Mouse (Mus musculus): Measurements from ENCODE around the gene Fam71a. TPM values are rescaled to one million over a fixed set of nuclear protein-coding genes. Genes with fewer than 3 reads are reported as not detected.

Fam71a gene
- polyA plus RNA-seq, 1 experiment from 2014 or later, result not detected

DNA sequence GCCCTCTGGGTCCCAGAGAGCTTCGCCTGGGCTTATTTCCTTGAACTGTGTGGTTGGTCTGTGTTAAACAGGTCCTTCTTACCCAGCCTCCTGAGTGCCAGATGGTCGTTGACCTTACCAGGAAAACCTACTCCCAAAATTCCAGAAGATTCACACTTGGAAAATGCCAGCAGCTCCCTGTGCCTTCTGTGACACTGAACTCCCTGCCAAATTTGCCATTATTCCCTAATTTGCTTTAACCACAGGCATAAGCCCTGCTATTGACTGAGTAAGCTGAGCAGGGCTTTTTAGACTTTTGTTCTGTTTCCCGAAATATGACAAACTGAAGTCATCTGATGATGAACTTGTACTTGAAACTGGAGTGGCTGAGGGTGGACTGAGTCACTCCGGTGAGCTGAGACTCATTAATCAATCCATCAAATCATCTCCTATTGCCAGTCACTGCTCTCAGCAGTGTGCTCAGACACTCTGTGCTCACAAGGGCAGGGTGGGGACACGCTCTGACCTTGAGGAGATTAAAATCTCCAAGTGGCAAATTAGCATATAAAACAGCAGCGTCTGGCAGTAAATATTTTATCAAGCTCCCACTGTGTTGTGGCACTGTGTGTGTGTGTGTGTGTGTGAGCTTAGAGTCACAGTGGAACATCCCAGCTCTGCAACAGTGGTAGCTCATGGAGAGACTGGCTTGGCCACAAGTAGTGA, 25.2 kb upstream of the Fam71a start:
- no peak overlapping the region for H3K4me3 ChIP-seq (replicated peaks)
- 53% methylated on average over 6 of the region's 6 CpGs for WGBS
- H3K27me3 ChIP-seq, result peaks cover 60% of the 10 kb centered on the region

GRCm38 (mm10) chr1:191186386-191186770, 21.8 kb upstream of the Fam71a start:
- Histone ChIP-seq H3K27me3 (peaks cover 85% of the 10 kb centered on the region), H3K4me3 (replicated peaks) (no peak overlapping the region), H3K4me1 (peaks cover 56% of the 10 kb centered on the region), H3K4me2 (peak overlapping the region; percentile 19; the same call in 1 of the 2 replicates), H3K27ac (no peak overlapping the region), H3K9me3 (no peaks in the 10 kb centered on the region), H3K36me3 (replicated peaks) (no peaks in the 10 kb centered on the region), H3K9ac (no peak overlapping the region)
- ATAC-seq (ENCODE audit: low FRiP score), result no peak
- WGBS, result 6% methylated on average over 7 of the region's 7 CpGs

More for the DNA sequence above, 25.2 kb upstream of the Fam71a start:
- peaks cover 28% of the 10 kb centered on the region for H3K4me1 ChIP-seq
- no peak overlapping the region for H3K4me2 ChIP-seq
- H3K27ac ChIP-seq, result no peak overlapping the region
- no peaks in the 10 kb centered on the region for H3K36me3 ChIP-seq (replicated peaks)
- H3K9ac ChIP-seq, result no peak overlapping the region
- ATAC-seq (ENCODE audit: low FRiP score), result no peak
- no peaks in the 10 kb centered on the region for H3K9me3 ChIP-seq

DNA sequence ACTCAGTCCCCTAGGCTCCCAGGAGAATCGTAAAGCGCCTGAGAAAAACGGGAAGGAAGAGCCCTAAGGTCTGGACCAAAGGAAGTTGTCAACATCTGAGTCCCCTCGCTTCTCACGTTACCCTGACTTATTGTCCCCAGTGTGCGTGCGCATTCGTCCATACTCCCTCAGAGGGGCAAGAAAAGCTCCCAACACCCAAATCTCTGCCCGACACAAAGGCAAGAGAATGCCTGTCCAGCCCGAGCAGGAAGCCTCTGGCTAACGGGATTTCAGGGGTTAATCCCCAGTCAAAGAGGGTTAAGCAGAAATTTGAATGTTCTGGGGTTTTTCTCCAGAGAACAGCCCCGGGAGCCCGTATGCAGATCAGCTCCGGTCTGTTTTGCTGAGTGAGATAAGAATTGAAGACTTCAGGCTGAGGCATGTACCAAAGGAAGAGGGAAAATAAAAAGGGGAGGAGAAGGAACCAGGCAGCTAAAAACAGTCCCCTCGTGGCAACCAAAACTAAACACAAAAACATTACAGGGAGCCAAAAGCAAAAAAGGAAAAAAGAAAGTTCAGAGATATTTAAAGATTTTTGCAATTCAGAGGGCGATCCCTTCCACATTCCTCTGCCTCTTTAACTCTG, 21.3 kb upstream of the Fam71a start:
- ATAC-seq (ENCODE audit: low FRiP score), result no peak
- no peaks in the 10 kb centered on the region for H3K9me3 ChIP-seq
- H3K9ac ChIP-seq, result no peak overlapping the region
- no peaks in the 10 kb centered on the region for H3K36me3 ChIP-seq (replicated peaks)
- peaks cover 86% of the 10 kb centered on the region for H3K27me3 ChIP-seq
- H3K27ac ChIP-seq, result no peak overlapping the region
- H3K4me1 ChIP-seq, result peaks cover 56% of the 10 kb centered on the region
- peak overlapping the region; percentile 97 for H3K4me2 ChIP-seq
- 0% methylated on average over 16 of the region's 16 CpGs for WGBS
- peak overlapping the region; percentile 50 for H3K4me3 ChIP-seq (replicated peaks)

GRCm38 (mm10) chr1:191184841-191185251, 20.2 kb upstream of the Fam71a start:
- ATAC-seq (ENCODE audit: low FRiP score), result no peak
- Histone ChIP-seq H3K27me3 (peaks cover 91% of the 10 kb centered on the region), H3K9me3 (no peaks in the 10 kb centered on the region), H3K4me3 (replicated peaks) (peak overlapping the region; percentile 50), H3K27ac (no peak overlapping the region), H3K9ac (no peak overlapping the region), H3K4me1 (peaks cover 52% of the 10 kb centered on the region), H3K4me2 (peak overlapping the region; percentile 97), H3K36me3 (replicated peaks) (no peaks in the 10 kb centered on the region)
- WGBS, result 1% methylated on average over 22 of the region's 22 CpGs

- H3K4me1 ChIP-seq, result peaks cover 48% of the 10 kb centered on the region
- no peaks in the 10 kb centered on the region for H3K36me3 ChIP-seq (replicated peaks)
- under 1% methylated on average over 42 of the region's 42 CpGs for WGBS
- peaks cover 98% of the 10 kb centered on the region for H3K27me3 ChIP-seq
- no peak for ATAC-seq (ENCODE audit: low FRiP score)
- no peaks in the 10 kb centered on the region for H3K9me3 ChIP-seq
- no peak overlapping the region for H3K27ac ChIP-seq
- H3K4me3 ChIP-seq (replicated peaks), result peak overlapping the region; percentile 50
- 0 out of 2 replicates have a peak overlapping the region, but pooled peaks have one; percentile 25 for H3K9ac ChIP-seq
- H3K4me2 ChIP-seq, result peak overlapping the region; percentile 97
Measured at GRCm38 (mm10) chr1:191184066-191184815, 19.6 kb upstream of the Fam71a start.

GRCm38 (mm10) chr1:191183163-191184065, 18.8 kb upstream of the Fam71a start:
- Histone ChIP-seq H3K27ac (no peak overlapping the region), H3K4me2 (peak overlapping the region; percentile 97), H3K27me3 (peaks cover 98% of the 10 kb centered on the region), H3K9ac (peak overlapping the region; percentile 50), H3K9me3 (no peaks in the 10 kb centered on the region), H3K4me3 (replicated peaks) (peak overlapping the region; percentile 50), H3K36me3 (replicated peaks) (no peaks in the 10 kb centered on the region), H3K4me1 (peaks cover 54% of the 10 kb centered on the region)
- under 1% methylated on average over 63 of the region's 67 CpGs for WGBS
- ATAC-seq (ENCODE audit: low FRiP score), result peak; percentile 85

- H3K36me3 ChIP-seq (replicated peaks), result no peaks in the 10 kb centered on the region
- no peaks in the 10 kb centered on the region for H3K9me3 ChIP-seq
- H3K4me1 ChIP-seq, result peaks cover 55% of the 10 kb centered on the region
- peak overlapping the region; percentile 50 for H3K9ac ChIP-seq
- peaks cover 95% of the 10 kb centered on the region for H3K27me3 ChIP-seq
- WGBS, result under 1% methylated on average over 58 of the region's 61 CpGs
- H3K27ac ChIP-seq, result no peak overlapping the region
- peak overlapping the region; percentile 50 for H3K4me3 ChIP-seq (replicated peaks)
- peak overlapping the region; percentile 97 for H3K4me2 ChIP-seq
- ATAC-seq (ENCODE audit: low FRiP score), result 0 out of 2 replicates have a peak, but pooled peaks have one; percentile 28
Measured at GRCm38 (mm10) chr1:191182431-191183162, 18.0 kb upstream of the Fam71a start.

GRCm38 (mm10) chr1:191181469-191182259, 17.0 kb upstream of the Fam71a start:
- Histone ChIP-seq H3K27ac (no peak overlapping the region), H3K4me3 (replicated peaks) (peak overlapping the region; percentile 50), H3K4me1 (peaks cover 53% of the 10 kb centered on the region), H3K9me3 (no peaks in the 10 kb centered on the region), H3K27me3 (peaks cover 89% of the 10 kb centered on the region), H3K36me3 (replicated peaks) (no peaks in the 10 kb centered on the region), H3K9ac (no peak overlapping the region), H3K4me2 (peak overlapping the region; percentile 97)
- no peak for ATAC-seq (ENCODE audit: low FRiP score)
- WGBS, result 52% methylated on average over 12 of the region's 12 CpGs

DNA sequence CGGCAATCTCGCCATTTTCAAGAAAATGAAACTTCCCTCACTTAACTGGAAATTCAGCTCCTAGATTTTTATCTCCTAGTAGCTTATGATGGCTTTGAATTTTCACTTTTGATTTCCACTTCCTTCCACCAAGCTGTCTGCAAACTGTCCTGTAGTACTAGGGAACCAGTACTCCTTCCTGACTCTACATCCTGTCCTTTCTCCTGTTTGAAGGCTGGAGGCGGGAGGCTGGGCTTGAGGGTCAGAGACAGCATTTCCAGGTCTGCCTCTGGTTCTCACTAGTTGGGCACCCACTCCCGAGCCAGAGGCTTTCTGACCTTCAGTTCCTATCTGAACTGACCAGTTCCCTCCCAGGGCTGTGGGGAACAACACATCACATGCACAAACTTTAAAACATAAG, 15.8 kb upstream of the Fam71a start:
- Histone ChIP-seq H3K4me2 (no peak overlapping the region), H3K36me3 (replicated peaks) (no peaks in the 10 kb centered on the region), H3K4me3 (replicated peaks) (no peak overlapping the region), H3K4me1 (peaks cover 41% of the 10 kb centered on the region), H3K27ac (no peak overlapping the region), H3K9me3 (no peaks in the 10 kb centered on the region), H3K27me3 (peaks cover 76% of the 10 kb centered on the region), H3K9ac (no peak overlapping the region)
- ATAC-seq (ENCODE audit: low FRiP score), result no peak
- 73% methylated on average over 4 of the region's 4 CpGs for WGBS

DNA sequence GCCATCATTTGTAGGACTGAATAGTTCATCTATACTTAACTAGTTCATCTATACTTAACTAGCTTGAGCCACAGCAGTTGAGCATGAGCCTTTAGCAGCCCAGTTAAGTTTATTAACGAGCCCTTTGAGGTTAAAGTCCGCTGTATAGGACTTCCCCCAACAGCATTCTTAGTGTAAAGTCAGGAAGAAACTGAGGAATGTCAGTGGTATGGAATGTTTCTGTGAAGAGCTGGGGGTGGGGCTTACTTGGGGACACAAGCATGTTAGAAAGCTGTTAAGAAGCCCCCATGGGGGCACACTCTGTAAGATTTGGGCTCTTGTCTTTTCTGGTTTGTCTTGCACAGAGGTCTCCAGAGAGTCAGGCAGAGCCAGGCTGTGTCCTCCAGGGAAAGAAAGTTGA, 15.2 kb upstream of the Fam71a start:
- Histone ChIP-seq H3K4me2 (no peak overlapping the region), H3K4me3 (replicated peaks) (no peak overlapping the region), H3K9ac (no peak overlapping the region), H3K36me3 (replicated peaks) (no peaks in the 10 kb centered on the region), H3K27me3 (peaks cover 70% of the 10 kb centered on the region), H3K9me3 (no peaks in the 10 kb centered on the region), H3K27ac (no peak overlapping the region), H3K4me1 (peaks cover 35% of the 10 kb centered on the region)
- no peak for ATAC-seq (ENCODE audit: low FRiP score)
- 28% methylated on average over 2 of the region's 2 CpGs for WGBS
